Mouse (Mus musculus): Measurements from ENCODE around the gene Arhgap21.

GRCm38 (mm10) chr2:20949168-20949567, 19.5 kb downstream of the Arhgap21 start:
- no peak for TF ChIP-seq CTCF (IDR thresholded peaks at IDR 0.05; ENCODE audit: insufficient read depth, low read length)
- TF ChIP-seq POLR2A (IDR thresholded peaks at IDR 0.05; ENCODE audit: borderline replicate concordance, extremely low read depth, low read depth, low read length), result no peak

All from lung, adult 2 months (tissue).